Mouse (Mus musculus): ENCODE data around the gene Tnip3. TPM values are rescaled to one million over a fixed set of nuclear protein-coding genes. Genes with fewer than 3 reads are reported as not detected.
A peak's percentile ranks its signal among the peaks of the same experiment; 100 is the strongest.

Gene Tnip3
- polyA plus RNA-seq, 1 experiment from 2014 or later: 0.08 TPM

DNA sequence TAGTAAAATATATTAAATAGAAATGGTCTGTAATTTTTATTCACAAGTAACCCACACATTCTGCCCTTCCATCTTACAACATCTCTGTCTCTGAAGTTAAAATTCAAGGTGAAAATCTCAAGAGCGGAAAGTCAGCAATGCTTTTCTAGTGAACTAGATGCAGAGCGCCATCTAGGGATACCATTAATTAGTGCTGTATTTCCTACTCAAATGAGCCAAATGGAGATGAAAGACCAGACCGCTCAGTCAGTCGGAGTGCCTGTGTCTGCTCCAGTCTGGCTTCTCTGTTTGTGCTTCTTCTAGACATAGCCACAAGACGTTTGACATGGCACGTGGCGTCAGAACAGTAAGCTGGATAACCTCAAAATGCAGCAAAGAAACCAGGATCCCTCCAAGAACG, 44.6 kb downstream of the Tnip3 start:
- peak; percentile 49; the same call in 1 of the 2 replicates for ATAC-seq (ENCODE audit: low read depth)
- Histone ChIP-seq H3K4me3 (ENCODE audit: low read depth, low read length) (no peak overlapping the region), H3K9me3 (ENCODE audit: control insufficient read depth, low read length) (no peaks in the 10 kb centered on the region), H3K27ac (ENCODE audit: low read depth, low read length) (no peak overlapping the region), H3K36me3 (ENCODE audit: control insufficient read depth, insufficient read depth, low read length) (no peaks in the 10 kb centered on the region), H3K27me3 (ENCODE audit: control insufficient read depth, insufficient read depth, low read length) (no peaks in the 10 kb centered on the region), H3K4me2 (ENCODE audit: low read depth, low read length) (no peak overlapping the region), H3K4me1 (ENCODE audit: control insufficient read depth, insufficient read depth, low read length) (no peaks in the 10 kb centered on the region), H3K9ac (replicated peaks; ENCODE audit: low read depth, low read length) (no peak overlapping the region)
- 33% methylated on average over 8 of the region's 8 CpGs for WGBS

DNA sequence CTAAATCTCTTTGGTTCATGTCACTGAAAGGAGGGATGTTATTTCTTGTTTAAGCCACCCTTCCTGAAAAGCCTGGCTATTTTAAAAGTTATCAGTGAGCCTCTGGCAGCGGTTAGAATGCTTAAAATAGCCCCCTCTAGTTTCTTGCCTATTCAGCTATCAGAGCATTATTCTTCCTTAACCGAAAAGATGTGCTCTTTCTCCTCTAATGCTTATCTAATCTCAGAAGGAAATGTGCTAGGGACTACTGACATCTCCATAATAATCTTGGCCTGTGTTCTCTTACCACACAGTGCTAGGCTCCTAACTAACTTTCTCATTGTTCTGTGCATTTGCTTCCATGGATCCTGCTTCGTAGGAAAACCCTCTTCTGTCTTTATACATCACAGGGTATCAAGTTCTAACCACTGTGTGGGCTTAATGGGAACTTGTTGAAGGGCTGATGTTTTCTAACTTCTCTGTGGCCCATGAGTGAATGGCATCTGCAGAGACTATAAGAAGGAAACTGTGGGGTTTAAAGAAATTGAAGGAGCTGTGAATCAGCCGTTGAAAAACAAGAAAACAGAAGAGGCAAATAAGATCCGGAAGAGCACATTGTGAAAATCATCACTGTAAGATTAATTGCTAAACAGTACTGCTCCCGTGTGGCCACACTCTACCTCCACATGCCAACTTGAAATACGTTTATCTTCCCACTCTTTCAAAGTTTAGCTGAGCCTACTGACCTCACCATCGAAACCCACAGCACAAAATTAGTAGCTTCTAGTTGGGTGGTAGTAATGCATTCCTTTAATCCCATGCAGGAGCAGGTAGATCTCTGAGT, 53.2 kb downstream of the Tnip3 start:
- WGBS: 73% methylated on average over 8 of the region's 8 CpGs
- Histone ChIP-seq H3K9me3 (ENCODE audit: control insufficient read depth, low read length) (no peaks in the 10 kb centered on the region), H3K36me3 (ENCODE audit: control insufficient read depth, insufficient read depth, low read length) (no peaks in the 10 kb centered on the region), H3K4me3 (ENCODE audit: low read depth, low read length) (no peak overlapping the region), H3K9ac (replicated peaks; ENCODE audit: low read depth, low read length) (no peak overlapping the region), H3K4me2 (ENCODE audit: low read depth, low read length) (no peak overlapping the region), H3K4me1 (ENCODE audit: control insufficient read depth, insufficient read depth, low read length) (no peaks in the 10 kb centered on the region), H3K27me3 (ENCODE audit: control insufficient read depth, insufficient read depth, low read length) (no peaks in the 10 kb centered on the region), H3K27ac (ENCODE audit: low read depth, low read length) (no peak overlapping the region)
- ATAC-seq (ENCODE audit: low read depth): no peak

DNA sequence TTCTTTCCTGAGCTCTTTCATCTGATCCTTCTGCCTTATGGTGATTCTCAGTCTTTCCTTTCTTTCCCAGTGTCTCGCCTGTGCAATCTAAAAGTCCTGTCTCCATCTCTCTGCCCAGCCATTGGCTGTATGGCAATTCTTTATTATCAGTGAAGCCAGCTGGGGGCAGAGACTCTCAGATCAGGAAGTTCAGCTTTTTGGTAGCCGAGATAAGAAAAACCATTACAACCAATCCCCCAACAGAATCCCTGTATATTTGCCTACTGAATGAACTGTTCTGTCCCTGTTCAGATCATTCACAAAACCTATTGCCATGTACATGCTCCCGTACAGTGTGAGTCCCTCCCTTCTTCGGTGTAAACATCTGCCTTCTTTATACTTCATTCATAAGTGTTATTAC, 57.9 kb downstream of the Tnip3 start:
- Histone ChIP-seq H3K4me1 (ENCODE audit: control insufficient read depth, insufficient read depth, low read length) (no peaks in the 10 kb centered on the region), H3K27me3 (ENCODE audit: control insufficient read depth, insufficient read depth, low read length) (no peaks in the 10 kb centered on the region), H3K9me3 (ENCODE audit: control insufficient read depth, low read length) (no peaks in the 10 kb centered on the region), H3K4me3 (ENCODE audit: low read depth, low read length) (no peak overlapping the region), H3K4me2 (ENCODE audit: low read depth, low read length) (no peak overlapping the region), H3K36me3 (ENCODE audit: control insufficient read depth, insufficient read depth, low read length) (no peaks in the 10 kb centered on the region), H3K9ac (replicated peaks; ENCODE audit: low read depth, low read length) (no peak overlapping the region), H3K27ac (ENCODE audit: low read depth, low read length) (no peak overlapping the region)
- ATAC-seq (ENCODE audit: low read depth): no peak
- WGBS: 86% methylated on average over 4 of the region's 4 CpGs

DNA sequence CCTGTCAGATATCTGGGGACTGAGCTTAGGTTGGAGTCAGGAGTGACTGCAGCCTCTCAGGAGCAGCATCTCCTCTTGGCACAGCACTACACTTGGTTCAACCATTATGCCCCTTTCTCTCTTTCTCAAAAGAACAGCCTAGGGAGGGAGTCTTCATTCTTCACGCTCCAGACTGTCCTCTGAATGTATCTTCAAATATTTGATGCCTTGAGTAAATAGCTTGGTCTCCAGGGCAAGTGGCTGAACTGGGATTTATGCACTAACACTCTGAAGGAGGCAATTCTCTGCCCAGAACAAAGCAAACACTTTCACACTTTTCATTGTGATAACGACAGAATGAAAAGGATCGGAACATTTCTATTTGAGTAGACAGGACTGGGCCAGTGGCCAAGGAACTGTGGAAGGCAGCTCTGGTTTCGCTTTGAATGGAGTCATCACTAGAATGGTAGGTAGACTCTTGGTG, 59.8 kb downstream of the Tnip3 start:
- 32% methylated on average over 4 of the region's 4 CpGs for whole genome bisulfite sequencing
- Histone ChIP-seq H3K9me3 (ENCODE audit: control insufficient read depth, low read length) (no peaks in the 10 kb centered on the region), H3K4me3 (ENCODE audit: low read depth, low read length) (no peak overlapping the region), H3K27ac (ENCODE audit: low read depth, low read length) (no peak overlapping the region), H3K4me2 (ENCODE audit: low read depth, low read length) (no peak overlapping the region), H3K36me3 (ENCODE audit: control insufficient read depth, insufficient read depth, low read length) (no peaks in the 10 kb centered on the region), H3K27me3 (ENCODE audit: control insufficient read depth, insufficient read depth, low read length) (no peaks in the 10 kb centered on the region), H3K9ac (replicated peaks; ENCODE audit: low read depth, low read length) (no peak overlapping the region), H3K4me1 (ENCODE audit: control insufficient read depth, insufficient read depth, low read length) (no peaks in the 10 kb centered on the region)
- ATAC-seq (ENCODE audit: low read depth): peak; percentile 24; the same call in 1 of the 2 replicates

DNA sequence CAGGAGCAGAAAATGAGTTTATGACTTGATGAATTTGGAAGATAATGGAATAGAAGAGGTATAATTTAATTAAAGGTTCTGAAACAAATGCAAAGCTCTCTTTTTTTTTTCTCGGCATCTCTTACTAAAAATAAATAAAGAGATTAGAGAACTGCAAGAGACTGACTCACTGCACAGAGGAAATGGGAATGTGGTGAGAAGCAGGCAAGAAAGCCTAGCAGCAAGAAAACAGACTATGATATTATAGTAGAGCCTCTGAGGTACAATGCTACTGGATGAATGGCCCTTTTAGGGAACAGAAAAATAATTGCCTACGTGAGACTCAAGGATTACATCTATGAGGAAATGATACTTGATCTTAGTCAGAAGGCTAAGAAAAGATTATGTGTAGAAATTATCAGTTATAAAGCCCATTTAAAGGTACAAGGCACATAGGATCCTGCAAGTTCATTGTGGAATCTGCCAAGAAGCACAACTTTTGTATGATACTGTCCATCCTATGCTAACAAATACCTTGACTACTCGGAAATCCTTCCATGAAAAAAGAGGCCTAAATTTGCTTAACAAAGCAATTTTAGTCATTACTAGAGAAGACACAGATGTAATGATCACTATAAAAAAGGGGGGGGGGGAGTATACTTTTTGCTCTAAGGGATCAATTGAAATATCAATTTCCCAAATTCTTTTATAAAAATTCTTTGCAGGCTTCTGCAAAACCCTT, 60.4 kb downstream of the Tnip3 start:
- Histone ChIP-seq H3K27me3 (ENCODE audit: control insufficient read depth, insufficient read depth, low read length) (no peaks in the 10 kb centered on the region), H3K36me3 (ENCODE audit: control insufficient read depth, insufficient read depth, low read length) (no peaks in the 10 kb centered on the region), H3K27ac (ENCODE audit: low read depth, low read length) (no peak overlapping the region), H3K9ac (replicated peaks; ENCODE audit: low read depth, low read length) (no peak overlapping the region), H3K4me2 (ENCODE audit: low read depth, low read length) (no peak overlapping the region), H3K4me1 (ENCODE audit: control insufficient read depth, insufficient read depth, low read length) (no peaks in the 10 kb centered on the region), H3K4me3 (ENCODE audit: low read depth, low read length) (no peak overlapping the region), H3K9me3 (ENCODE audit: control insufficient read depth, low read length) (no peaks in the 10 kb centered on the region)
- no peak for ATAC-seq (ENCODE audit: low read depth)
- 79% methylated on average over 3 of the region's 3 CpGs for WGBS

DNA sequence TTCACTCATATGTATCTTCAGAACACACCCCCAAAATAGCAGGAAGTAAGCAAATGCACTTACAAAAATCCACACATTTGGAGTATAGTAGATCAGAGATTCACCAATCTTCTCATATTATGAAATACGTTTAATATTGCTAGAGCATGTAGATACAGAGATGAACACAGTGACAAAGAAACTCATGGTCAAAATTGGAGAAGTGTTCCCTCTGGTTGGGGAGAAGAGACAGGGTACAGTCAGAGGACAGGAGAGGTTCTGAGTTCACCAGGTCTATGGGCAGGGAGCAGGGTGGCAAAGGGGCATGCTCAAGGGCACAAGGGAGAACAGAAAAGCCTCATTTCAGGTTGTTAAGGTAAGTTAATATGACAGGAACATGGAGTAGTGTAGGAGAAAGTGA, 63.7 kb downstream of the Tnip3 start:
- ATAC-seq (ENCODE audit: low read depth): no peak
- Histone ChIP-seq H3K27ac (ENCODE audit: low read depth, low read length) (no peak overlapping the region), H3K4me3 (ENCODE audit: low read depth, low read length) (no peak overlapping the region), H3K36me3 (ENCODE audit: control insufficient read depth, insufficient read depth, low read length) (no peaks in the 10 kb centered on the region), H3K4me2 (ENCODE audit: low read depth, low read length) (no peak overlapping the region), H3K4me1 (ENCODE audit: control insufficient read depth, insufficient read depth, low read length) (no peaks in the 10 kb centered on the region), H3K9ac (replicated peaks; ENCODE audit: low read depth, low read length) (no peak overlapping the region), H3K9me3 (ENCODE audit: control insufficient read depth, low read length) (no peaks in the 10 kb centered on the region), H3K27me3 (ENCODE audit: control insufficient read depth, insufficient read depth, low read length) (no peaks in the 10 kb centered on the region)
- 89% methylated on average over 1 of the region's 1 CpGs for WGBS

DNA sequence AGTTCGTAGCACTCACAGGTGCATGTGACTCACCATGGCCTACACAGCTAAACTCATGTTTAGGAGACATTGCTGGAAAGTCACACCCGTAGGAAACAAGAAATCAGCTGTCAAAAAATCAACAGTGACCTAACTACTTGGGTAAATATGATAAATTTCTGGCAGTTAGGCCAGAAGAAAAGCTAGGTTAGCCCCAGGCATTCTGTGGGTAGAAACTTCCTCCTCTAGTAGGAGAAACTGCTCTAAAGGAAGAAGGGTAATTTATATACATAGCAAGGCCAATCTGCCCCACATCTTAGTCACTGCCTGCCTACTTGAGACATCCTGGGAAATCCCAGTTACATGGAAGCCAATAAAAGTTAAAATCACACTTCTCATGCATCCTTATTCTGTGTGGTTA, 64.9 kb downstream of the Tnip3 start:
- 91% methylated on average over 2 of the region's 2 CpGs for WGBS

DNA sequence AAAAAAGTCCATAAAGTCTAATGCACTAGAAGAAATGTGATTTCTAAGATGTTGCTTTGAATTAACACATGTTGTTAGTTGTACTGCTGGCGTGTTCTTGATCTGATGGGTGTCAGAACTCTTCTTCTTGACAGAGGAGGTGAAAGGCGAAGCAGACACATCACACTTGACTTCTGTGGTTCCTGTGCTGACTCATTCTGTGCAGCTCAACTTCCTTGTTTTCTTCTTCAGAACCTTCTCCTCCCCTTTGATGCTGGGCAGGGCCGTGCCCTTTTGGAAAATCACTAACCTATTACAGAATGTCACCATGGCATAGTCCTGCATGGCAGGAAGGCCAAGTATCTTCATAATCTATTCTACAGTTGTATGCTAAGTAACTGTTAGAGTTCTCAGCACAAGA, 69.1 kb downstream of the Tnip3 start:
- Histone ChIP-seq H3K27ac (ENCODE audit: low read depth, low read length) (no peak overlapping the region), H3K4me3 (ENCODE audit: low read depth, low read length) (no peak overlapping the region), H3K27me3 (ENCODE audit: control insufficient read depth, insufficient read depth, low read length) (no peaks in the 10 kb centered on the region), H3K9ac (replicated peaks; ENCODE audit: low read depth, low read length) (no peak overlapping the region), H3K9me3 (ENCODE audit: control insufficient read depth, low read length) (no peaks in the 10 kb centered on the region), H3K4me1 (ENCODE audit: control insufficient read depth, insufficient read depth, low read length) (no peaks in the 10 kb centered on the region), H3K36me3 (ENCODE audit: control insufficient read depth, insufficient read depth, low read length) (no peaks in the 10 kb centered on the region), H3K4me2 (ENCODE audit: low read depth, low read length) (no peak overlapping the region)
- ATAC-seq (ENCODE audit: low read depth): no peak
- WGBS: 83% methylated on average over 3 of the region's 3 CpGs

More for the DNA sequence above, 64.9 kb downstream of the Tnip3 start:
- Histone ChIP-seq H3K27ac (ENCODE audit: low read depth, low read length) (no peak overlapping the region), H3K4me3 (ENCODE audit: low read depth, low read length) (no peak overlapping the region), H3K4me1 (ENCODE audit: control insufficient read depth, insufficient read depth, low read length) (no peaks in the 10 kb centered on the region), H3K4me2 (ENCODE audit: low read depth, low read length) (no peak overlapping the region), H3K27me3 (ENCODE audit: control insufficient read depth, insufficient read depth, low read length) (no peaks in the 10 kb centered on the region), H3K9ac (replicated peaks; ENCODE audit: low read depth, low read length) (no peak overlapping the region), H3K9me3 (ENCODE audit: control insufficient read depth, low read length) (no peaks in the 10 kb centered on the region), H3K36me3 (ENCODE audit: control insufficient read depth, insufficient read depth, low read length) (no peaks in the 10 kb centered on the region)
- no peak for ATAC-seq (ENCODE audit: low read depth)

DNA sequence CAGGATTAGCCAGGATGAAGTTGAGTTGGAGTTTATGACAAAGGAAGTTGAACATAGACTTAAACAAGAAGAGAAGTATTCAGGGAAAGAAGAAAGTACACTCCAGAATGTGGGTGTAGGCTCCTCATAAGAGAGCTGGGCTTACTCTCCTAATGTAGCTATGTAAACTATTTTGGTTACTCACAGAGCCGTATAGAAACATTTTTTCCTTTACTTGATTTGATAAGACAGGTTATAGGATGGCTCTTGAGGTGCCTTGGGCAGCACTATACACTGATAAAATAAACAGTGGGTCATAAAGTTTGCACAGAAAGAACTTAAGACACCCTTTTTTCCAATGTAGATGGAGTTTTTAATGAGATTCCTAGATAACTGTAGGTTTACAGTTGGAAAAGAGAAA, 70.3 kb downstream of the Tnip3 start:
- H3K4me3 ChIP-seq (ENCODE audit: low read depth, low read length): no peak overlapping the region
- H3K36me3 ChIP-seq (ENCODE audit: control insufficient read depth, insufficient read depth, low read length): no peaks in the 10 kb centered on the region
- H3K4me1 ChIP-seq (ENCODE audit: control insufficient read depth, insufficient read depth, low read length): no peaks in the 10 kb centered on the region; the same call in 1 of the 2 replicates
- H3K4me2 ChIP-seq (ENCODE audit: low read depth, low read length): no peak overlapping the region
- ATAC-seq (ENCODE audit: low read depth): no peak
- H3K9me3 ChIP-seq (ENCODE audit: control insufficient read depth, low read length): no peaks in the 10 kb centered on the region
- no peak overlapping the region for H3K27ac ChIP-seq (ENCODE audit: low read depth, low read length)
- no peak overlapping the region for H3K9ac ChIP-seq (replicated peaks; ENCODE audit: low read depth, low read length)
- H3K27me3 ChIP-seq (ENCODE audit: control insufficient read depth, insufficient read depth, low read length): no peaks in the 10 kb centered on the region
- WGBS: 94% methylated on average over 1 of the region's 1 CpGs

All from neural tube, embryonic 14.5 days (tissue).